Mouse (Mus musculus) spleen, adult 12 weeks (tissue): ENCODE results near the gene Tdrd3.
A peak's percentile ranks its signal among the peaks of the same experiment; 100 is the strongest.

Experiments used
- DNase-seq: peaks from one replicate; pipeline ENCODE4 v3.0.0; 2022; ENCODE audit warnings: low spot score

Tdrd3 gene

DNA sequence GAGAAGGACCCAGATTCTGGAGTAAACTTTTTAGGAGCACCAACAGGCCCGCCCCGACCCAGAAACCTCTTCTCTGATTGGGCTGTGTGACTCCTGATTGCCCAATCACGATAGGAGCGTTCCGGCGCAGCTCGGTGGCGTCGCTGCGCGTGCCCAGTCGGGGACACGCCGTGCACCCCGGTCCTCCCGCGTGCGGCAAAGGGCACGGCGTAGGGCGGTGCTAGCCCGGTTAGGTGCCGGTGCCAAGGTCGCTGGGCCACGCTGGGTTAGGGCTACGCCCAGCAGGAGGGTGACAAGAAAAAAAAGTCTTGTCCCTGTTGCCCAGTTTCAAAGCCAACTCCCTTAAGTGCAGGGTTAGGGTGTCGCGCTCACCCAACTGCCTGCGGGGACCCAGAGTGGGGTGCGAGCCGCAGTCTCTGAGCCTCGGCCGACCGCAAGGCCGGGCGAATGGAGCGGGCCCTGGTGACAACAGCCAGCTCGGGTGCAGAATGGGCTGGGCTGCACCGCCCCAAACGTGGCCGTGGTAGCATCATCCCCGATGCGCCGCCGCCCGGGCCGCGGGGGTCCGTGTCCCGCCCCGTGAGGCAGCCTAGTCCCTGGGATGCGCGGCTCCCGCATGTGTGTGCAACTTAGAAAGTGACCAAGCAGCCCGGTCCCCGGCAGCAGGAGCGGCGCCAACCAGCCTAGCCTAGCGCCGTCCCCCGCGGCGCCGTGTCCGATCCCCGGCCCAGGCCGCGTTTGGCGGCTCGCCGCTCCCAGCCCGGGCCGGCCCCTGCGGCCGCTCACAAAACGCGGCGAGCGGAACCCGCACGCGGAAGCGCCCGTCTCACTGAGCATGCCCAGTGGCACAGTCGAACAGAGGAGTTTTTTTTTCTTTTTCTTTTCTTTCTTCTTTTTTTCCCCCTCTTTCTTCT, at the start of gene Tdrd3:
Gene Tdrd3 (plus strand): TSS at position 832 of the 914 bp plus-strand sequence.
- peak; percentile 90 for DNase-seq

GRCm38 (mm10) chr14:87367169-87367568, 49.3 kb upstream of the Tdrd3 start:
- no peak for DNase-seq

DNA sequence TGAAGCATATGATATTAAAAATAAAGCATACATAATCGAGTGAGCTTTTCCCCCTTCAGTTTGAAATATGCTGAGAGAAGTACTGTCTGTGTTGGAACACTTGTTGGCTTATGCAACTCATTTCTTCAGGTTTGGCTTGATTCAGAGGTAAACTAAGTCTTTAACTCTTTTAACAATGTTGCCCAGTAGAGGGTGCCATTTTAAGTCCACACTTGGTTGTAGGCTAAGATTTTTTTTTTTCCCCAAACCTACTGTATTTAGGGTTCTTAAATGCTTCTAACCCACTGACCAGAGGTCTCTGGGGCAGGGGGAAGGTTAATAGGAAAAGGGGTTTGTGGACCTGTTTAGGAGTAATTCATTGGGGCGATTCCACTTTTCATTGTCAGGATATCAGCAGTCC, 33.4 kb upstream of the Tdrd3 start:
- DNase-seq: no peak

- DNase-seq: no peak
Measured at GRCm38 (mm10) chr14:87384288-87385268, 31.9 kb upstream of the Tdrd3 start.

DNA sequence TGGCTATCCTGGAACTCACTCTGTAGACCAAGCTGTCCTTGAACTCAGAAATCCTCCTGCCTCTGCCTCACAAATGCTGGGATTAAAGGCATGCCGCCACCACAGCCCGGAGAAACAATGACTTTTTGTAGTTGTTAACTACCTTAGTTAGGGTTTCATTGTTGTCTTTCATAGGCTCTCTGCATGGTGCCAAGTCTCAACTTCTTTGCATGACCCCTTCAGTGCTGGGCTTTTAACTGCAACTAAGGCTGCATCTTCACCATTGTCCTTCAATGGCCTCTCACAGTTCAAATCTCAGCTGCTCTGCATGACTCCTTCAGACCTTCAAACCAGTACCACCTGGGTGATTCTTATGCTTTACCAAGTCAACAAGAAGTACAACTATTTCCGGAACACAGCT, 23.3 kb upstream of the Tdrd3 start:
- DNase-seq: no peak

DNA sequence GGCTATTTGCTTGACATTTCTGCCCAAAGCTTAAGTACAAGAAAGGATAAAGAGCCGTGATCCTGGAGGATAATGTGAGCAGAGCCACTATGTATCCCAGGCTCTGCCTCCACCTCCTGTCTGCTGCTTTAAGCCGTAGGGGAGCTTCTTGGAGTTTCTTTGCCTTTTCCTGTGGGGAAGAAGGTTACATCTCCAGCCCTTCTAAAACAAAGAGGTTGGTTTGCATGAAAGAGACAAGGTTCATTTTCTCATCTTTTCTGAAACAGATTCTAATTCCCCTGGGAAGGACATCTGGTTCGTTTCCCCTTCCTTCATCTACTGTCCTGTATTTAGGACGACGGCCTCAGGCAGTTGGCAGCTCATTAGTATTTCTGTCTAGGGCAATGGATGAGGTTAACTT, 19.8 kb upstream of the Tdrd3 start:
- no peak for DNase-seq

GRCm38 (mm10) chr14:87415486-87415807, 992 bp upstream of the Tdrd3 start:
- DNase-seq: no peak

DNA sequence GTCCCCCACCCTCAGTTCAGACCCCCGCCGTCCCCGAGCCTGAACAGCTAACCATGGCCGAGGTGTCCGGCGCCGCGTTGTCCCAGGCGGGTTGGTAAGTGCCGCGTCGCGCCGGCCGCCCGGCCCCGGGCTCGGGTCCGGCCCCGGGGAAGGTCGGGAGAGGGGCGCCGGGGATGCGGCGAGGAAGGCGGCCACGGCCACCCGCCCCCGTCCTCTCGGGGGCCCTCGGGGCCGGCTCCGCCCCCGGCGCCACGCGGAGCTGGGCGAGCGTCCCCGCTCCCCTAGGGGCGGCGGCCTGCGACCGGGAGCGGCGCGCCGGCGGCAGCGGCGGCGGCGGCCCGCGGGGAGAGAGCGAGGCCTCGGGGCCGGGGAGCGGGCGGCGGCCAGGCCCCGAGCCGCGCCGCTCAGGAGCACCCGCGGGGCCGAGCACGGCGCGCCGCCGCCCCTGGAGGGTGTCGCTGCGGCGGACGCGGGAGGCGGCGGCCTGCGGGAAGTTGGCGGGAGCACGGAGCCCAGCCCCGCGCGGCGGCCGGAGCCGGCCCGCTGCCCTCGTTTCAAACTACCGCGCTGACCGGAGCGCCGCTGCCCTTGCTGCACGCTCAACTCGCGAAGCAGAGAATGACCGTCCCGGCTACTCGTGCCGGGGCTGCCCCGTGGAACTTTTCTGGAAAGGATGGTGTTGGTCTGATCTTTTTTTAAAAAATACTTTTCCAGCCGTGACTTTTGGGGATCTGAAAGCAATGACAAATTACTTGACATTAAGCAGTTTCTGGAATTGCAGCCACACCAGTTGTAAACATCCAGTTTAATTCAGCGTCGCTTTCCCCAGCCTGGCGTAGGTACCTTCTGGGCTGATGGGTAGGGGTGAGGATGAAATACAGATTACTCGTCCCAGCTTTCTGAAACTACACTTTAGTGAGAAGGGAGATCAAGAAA, 584 bp downstream of the Tdrd3 start:
- DNase-seq: peak; percentile 51

- no peak for DNase-seq
Measured at GRCm38 (mm10) chr14:87417691-87418070, 1.2 kb downstream of the Tdrd3 start.

GRCm38 (mm10) chr14:87419740-87420139, 3.3 kb downstream of the Tdrd3 start:
- DNase-seq: peak; percentile 11

GRCm38 (mm10) chr14:87420576-87420975, 4.1 kb downstream of the Tdrd3 start:
- no peak for DNase-seq

- no peak for DNase-seq
Measured at GRCm38 (mm10) chr14:87422432-87422831, 6.0 kb downstream of the Tdrd3 start.

- peak; percentile 2 for DNase-seq
Measured at GRCm38 (mm10) chr14:87426297-87426922, 10.0 kb downstream of the Tdrd3 start.

GRCm38 (mm10) chr14:87427032-87427431, 10.6 kb downstream of the Tdrd3 start:
- no peak for DNase-seq

- DNase-seq: no peak
Measured at GRCm38 (mm10) chr14:87427659-87428289, 11.3 kb downstream of the Tdrd3 start.

DNA sequence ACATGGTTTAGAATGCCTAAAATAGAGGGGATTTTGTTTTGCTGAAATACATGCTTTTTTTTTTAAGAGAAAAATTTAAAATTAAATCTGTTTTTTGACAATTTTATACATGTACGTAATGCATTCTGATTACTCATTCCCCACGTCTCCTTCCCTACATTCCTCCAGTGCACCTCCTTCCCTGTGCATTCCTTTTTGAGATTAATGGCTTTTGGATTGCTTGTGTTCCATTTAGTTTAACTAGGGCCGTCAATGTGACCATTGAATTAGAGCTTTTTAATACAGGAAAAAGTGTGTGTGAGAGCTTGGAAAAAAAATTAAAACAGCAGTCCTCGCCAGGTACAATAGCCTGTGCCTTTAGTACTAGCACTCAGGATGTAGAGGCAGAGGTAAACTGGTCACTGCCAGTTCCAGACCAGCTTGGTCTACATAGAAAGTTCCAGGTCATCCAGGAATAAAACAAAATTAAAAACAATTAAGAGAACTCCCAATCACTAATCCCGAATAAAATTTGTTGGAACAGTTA, 17.0 kb downstream of the Tdrd3 start:
- no peak for DNase-seq

GRCm38 (mm10) chr14:87435382-87435781, 18.9 kb downstream of the Tdrd3 start:
- DNase-seq: no peak

- DNase-seq: no peak
Measured at GRCm38 (mm10) chr14:87439721-87440120, 23.3 kb downstream of the Tdrd3 start.

GRCm38 (mm10) chr14:87446331-87446913, 30.0 kb downstream of the Tdrd3 start:
- no peak for DNase-seq
